Mouse (Mus musculus): ENCODE measurements around the gene Bgn. TPM values are rescaled to one million over a fixed set of nuclear protein-coding genes. Genes with fewer than 3 reads are reported as not detected.

The Bgn gene
- 13.0 and 24.0 TPM in 2 replicates for polyA plus RNA-seq (2021; fragmentation: Nextera tagmentation)
- long read RNA-seq, experiment 1, partial matches to known transcripts: 2 of 6 reads
- long read RNA-seq, experiment 1, other reads (novel, unspliced or antisense): 0 of 6 reads
- long read RNA-seq, experiment 2, partial matches to known transcripts: 2 of 5 reads
- long read RNA-seq, experiment 2, other reads (novel, unspliced or antisense): 2 of 5 reads

DNA sequence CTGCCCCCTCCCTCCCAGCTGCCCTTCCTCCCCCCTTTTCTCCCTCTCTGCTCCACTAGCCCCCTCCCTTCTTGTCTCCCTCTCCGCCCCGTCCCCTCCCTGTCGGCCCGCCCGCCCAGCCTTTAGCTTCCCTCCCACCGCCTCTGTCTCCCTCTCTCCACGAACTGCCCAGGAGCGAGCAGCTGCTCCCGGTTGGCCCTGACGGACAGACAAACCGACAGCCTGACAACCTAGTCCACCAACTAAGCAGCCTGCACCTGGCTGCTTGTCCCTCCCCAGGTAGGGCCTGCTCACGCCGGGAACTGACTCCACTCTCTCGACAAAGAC, at the start of gene Bgn:
Gene Bgn (plus strand): TSS at position 119 of the 327 bp plus-strand sequence.

GRCm38 (mm10) chrX:73435252-73435651, 48.1 kb upstream of the Bgn start, which contains the start of gene Trex2:
Trex2 (minus strand) TSS chrX:73435344.

DNA sequence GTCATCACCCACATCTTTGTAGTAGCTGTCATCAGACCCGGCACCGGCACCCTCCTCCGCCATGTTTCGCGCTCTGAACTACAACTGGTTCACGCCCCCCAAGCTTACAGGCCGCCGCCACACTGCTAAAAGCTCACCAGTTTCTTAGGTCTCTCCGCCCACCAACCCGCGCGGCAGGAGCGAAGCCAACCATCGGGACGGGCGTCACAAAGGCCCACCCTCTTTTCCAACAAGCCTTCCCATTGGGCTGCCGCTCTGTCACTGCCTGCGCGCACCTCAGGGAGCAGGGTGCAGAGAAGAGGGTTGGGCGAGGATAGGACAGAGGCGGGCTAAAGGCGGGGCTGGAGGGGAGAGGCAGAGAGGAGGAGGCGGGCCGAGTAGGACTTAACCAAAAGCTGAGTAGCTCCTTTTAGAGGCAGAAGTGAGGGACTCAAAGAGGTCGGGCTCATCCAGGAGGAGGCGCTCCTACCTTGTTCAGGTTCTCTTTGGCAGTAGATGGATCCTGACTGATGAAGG, 24.5 kb upstream of the Bgn start, which contains the start of gene Haus7:
Gene Haus7 (minus strand): TSS at position 168 of the 516 bp plus-strand sequence.

Other genes with a start within 250 kb of the Bgn start
- gene Xlr4c, start 240.5 kb upstream of the Bgn start, polyA plus RNA-seq (2021; fragmentation: Nextera tagmentation): not detected in 2 replicates
- not detected in 2 replicates for gene Xlr3c, start 218.2 kb upstream of the Bgn start, polyA plus RNA-seq (2021; fragmentation: Nextera tagmentation)
- 0.31 TPM in 1 of 2 replicates, not detected in the other for gene Xlr5a, start 190.6 kb upstream of the Bgn start, polyA plus RNA-seq (2021; fragmentation: Nextera tagmentation)
- 0.20 TPM in 1 of 2 replicates, not detected in the other for gene Xlr5c, start 190.6 kb upstream of the Bgn start, polyA plus RNA-seq (2021; fragmentation: Nextera tagmentation)
- not detected in 2 replicates for gene Gm45015, start 146.8 kb upstream of the Bgn start, polyA plus RNA-seq (2021; fragmentation: Nextera tagmentation)
- 3.4 and 3.9 TPM in 2 replicates for gene Zfp275, start 141.0 kb upstream of the Bgn start, polyA plus RNA-seq (2021; fragmentation: Nextera tagmentation)
- not detected in 2 replicates for gene Gm18336, start 84.9 kb upstream of the Bgn start, polyA plus RNA-seq (2021; fragmentation: Nextera tagmentation)
- gene Zfp92, start 72.5 kb upstream of the Bgn start, polyA plus RNA-seq (2021; fragmentation: Nextera tagmentation): 0.55 and 0.64 TPM in 2 replicates
- gene Trex2, start 48.3 kb upstream of the Bgn start, polyA plus RNA-seq (2021; fragmentation: Nextera tagmentation): not detected in 2 replicates
- gene Haus7, start 24.6 kb upstream of the Bgn start, polyA plus RNA-seq (2021; fragmentation: Nextera tagmentation): 13.6 and 16.0 TPM in 2 replicates
- 12.5 and 14.4 TPM in 2 replicates for gene Atp2b3, start 19.5 kb downstream of the Bgn start, polyA plus RNA-seq (2021; fragmentation: Nextera tagmentation)
- gene Dusp9, start 155.8 kb downstream of the Bgn start, polyA plus RNA-seq (2021; fragmentation: Nextera tagmentation): 0.13 and 0.20 TPM in 2 replicates
- gene Pnck, start 176.5 kb downstream of the Bgn start, polyA plus RNA-seq (2021; fragmentation: Nextera tagmentation): 59.8 and 87.0 TPM in 2 replicates
- 7.8 and 9.4 TPM in 2 replicates for gene Slc6a8, start 189.5 kb downstream of the Bgn start, polyA plus RNA-seq (2021; fragmentation: Nextera tagmentation)
- 145 and 151 TPM in 2 replicates for gene Bcap31, start 232.6 kb downstream of the Bgn start, polyA plus RNA-seq (2021; fragmentation: Nextera tagmentation)
- 1.4 and 2.9 TPM in 2 replicates for gene Abcd1, start 233.0 kb downstream of the Bgn start, polyA plus RNA-seq (2021; fragmentation: Nextera tagmentation)